Mouse (Mus musculus) ES-Bruce4 (cell line): Measurements from ENCODE around the gene Cyth2. TPM values are rescaled to one million over a fixed set of nuclear protein-coding genes. Genes with fewer than 3 reads are reported as not detected.
A peak's percentile ranks its signal among the peaks of the same experiment; 100 is the strongest.

Experiments used
- H3K27ac ChIP-seq: 2 replicates; pipeline ENCODE4 v1.5.1; 2012; ENCODE audit warnings: low read length, inconsistent platforms; ENCODE audit not compliant: insufficient read depth
- H3K27me3 ChIP-seq: 2 replicates; pipeline ENCODE4 v1.6.1; 2012; ENCODE audit warnings: mild to moderate bottlenecking, low read length, inconsistent platforms; ENCODE audit not compliant: control insufficient read depth, poor library complexity, insufficient read depth, severe bottlenecking
- H3K36me3 ChIP-seq: 2 replicates; pipeline ENCODE4 v1.6.1; 2012; ENCODE audit warnings: inconsistent platforms, mild to moderate bottlenecking, low read length, moderate library complexity; ENCODE audit not compliant: control insufficient read depth, poor library complexity, insufficient read depth, severe bottlenecking
- H3K4me1 ChIP-seq: one replicate; pipeline ENCODE4 v1.8.1; 2011; ENCODE audit warnings: low read length; ENCODE audit not compliant: control insufficient read depth, insufficient read depth
- H3K4me3 ChIP-seq: 2 replicates; pipeline ENCODE4 v1.5.1; 2011; ENCODE audit warnings: low read depth, mild to moderate bottlenecking, low read length
- H3K9ac ChIP-seq: 2 replicates; pipeline ENCODE4 v1.6.1; 2012; ENCODE audit warnings: low read depth, mild to moderate bottlenecking, inconsistent platforms; ENCODE audit not compliant: poor library complexity, severe bottlenecking
- H3K9me3 ChIP-seq: replicated peaks from 2 replicates; pipeline ENCODE4 v1.6.1; 2012; ENCODE audit warnings: mild to moderate bottlenecking, low read length, inconsistent platforms; ENCODE audit not compliant: control insufficient read depth, poor library complexity, insufficient read depth, severe bottlenecking
- CTCF ChIP-seq: IDR thresholded peaks from one replicate; pipeline ENCODE4 v1.8.1; 2011; ENCODE audit warnings: low read depth, low read length
- EP300 ChIP-seq: IDR thresholded peaks from 2 replicates; pipeline ENCODE4 v1.6.1; 2011; ENCODE audit warnings: low read depth, low read length; ENCODE audit not compliant: insufficient read depth
- POLR2A ChIP-seq: IDR thresholded peaks from one replicate; pipeline ENCODE4 v1.8.1; 2011; ENCODE audit warnings: low read length; ENCODE audit not compliant: insufficient read depth
- polyA plus RNA-seq: library from polyadenylated mRNA; stranded (reverse); fragments of >200 nt; gene quantifications from 2 replicates; pipeline ENCODE4 v1.2.4, GENCODE M21; 2011; ENCODE audit warnings: low read depth; ENCODE audit not compliant: missing spikeins, insufficient read depth, insufficient read length

The Cyth2 gene
- polyA plus RNA-seq, 1 experiment, result 75.8 TPM

GRCm38 (mm10) chr7:45805941-45806340 is 8.4 kb downstream of the Cyth2 start:
- Histone ChIP-seq H3K4me1 (no peaks in the 10 kb centered on the region), H3K9ac (no peak overlapping the region), H3K27me3 (no peaks in the 10 kb centered on the region), H3K36me3 (peaks cover 25% of the 10 kb centered on the region), H3K4me3 (no peak overlapping the region), H3K27ac (no peak overlapping the region), H3K9me3 (no peaks in the 10 kb centered on the region)
- no peak for TF ChIP-seq POLR2A
- no peak for TF ChIP-seq CTCF
- no peak for TF ChIP-seq EP300

DNA sequence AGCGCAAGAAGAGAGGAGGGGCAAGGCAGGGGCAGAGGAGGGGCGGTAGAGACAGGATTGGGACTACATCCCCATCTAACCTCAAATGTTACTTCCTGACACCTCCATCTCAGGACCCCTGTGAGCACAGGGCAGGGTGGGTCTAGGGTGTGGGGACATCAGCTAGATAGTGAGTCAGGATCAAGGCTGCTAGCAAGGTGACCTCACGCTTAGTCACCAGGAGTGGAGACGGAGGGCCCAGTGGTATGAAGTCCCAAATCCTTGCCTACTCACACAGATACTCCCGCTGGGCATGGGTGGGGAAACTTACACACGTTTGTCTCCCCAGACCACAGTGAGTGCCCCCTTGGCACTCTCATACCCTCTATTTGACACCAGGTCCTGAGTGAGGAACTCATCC is 11.8 kb downstream of the Cyth2 start:
- H3K27ac ChIP-seq, result no peak overlapping the region
- H3K9ac ChIP-seq, result no peak overlapping the region
- H3K4me3 ChIP-seq, result no peak overlapping the region
- no peaks in the 10 kb centered on the region for H3K27me3 ChIP-seq
- peaks cover 5% of the 10 kb centered on the region for H3K36me3 ChIP-seq
- peaks cover 2% of the 10 kb centered on the region for H3K4me1 ChIP-seq
- H3K9me3 ChIP-seq, result no peaks in the 10 kb centered on the region
- TF ChIP-seq EP300, result no peak

- TF ChIP-seq POLR2A (no peak), CTCF (peak; percentile 100), EP300 (0 out of 2 replicates have a peak, but pooled peaks have one; percentile 52)
- no peaks in the 10 kb centered on the region for H3K36me3 ChIP-seq
- no peak overlapping the region for H3K9ac ChIP-seq
- no peaks in the 10 kb centered on the region for H3K27me3 ChIP-seq
- peaks cover 6% of the 10 kb centered on the region for H3K4me1 ChIP-seq
- H3K4me3 ChIP-seq, result peak overlapping the region; percentile 70
- no peaks in the 10 kb centered on the region for H3K9me3 ChIP-seq
- no peak overlapping the region for H3K27ac ChIP-seq
Measured at GRCm38 (mm10) chr7:45801348-45801747, 13.0 kb downstream of the Cyth2 start.

GRCm38 (mm10) chr7:45800546-45801204 is 13.7 kb downstream of the Cyth2 start:
- H3K27me3 ChIP-seq, result no peaks in the 10 kb centered on the region
- peaks cover 6% of the 10 kb centered on the region for H3K4me1 ChIP-seq
- H3K4me3 ChIP-seq, result peak overlapping the region; percentile 70
- H3K9ac ChIP-seq, result peak overlapping the region; percentile 37
- H3K36me3 ChIP-seq, result no peaks in the 10 kb centered on the region
- H3K9me3 ChIP-seq, result no peaks in the 10 kb centered on the region
- TF ChIP-seq EP300 (no peak), CTCF (no peak), POLR2A (no peak)
- H3K27ac ChIP-seq, result no peak overlapping the region

- Histone ChIP-seq H3K27ac (peak overlapping the region; percentile 45; the same call in 1 of the 2 replicates), H3K9ac (0 out of 2 replicates have a peak overlapping the region, but pooled peaks have one; percentile 9), H3K4me1 (peaks cover 6% of the 10 kb centered on the region), H3K4me3 (no peak overlapping the region), H3K36me3 (no peaks in the 10 kb centered on the region), H3K27me3 (no peaks in the 10 kb centered on the region), H3K9me3 (no peaks in the 10 kb centered on the region)
- no peak for TF ChIP-seq EP300
- TF ChIP-seq POLR2A, result no peak
Measured at GRCm38 (mm10) chr7:45800001-45800400, 14.4 kb downstream of the Cyth2 start.

- H3K36me3 ChIP-seq, result no peaks in the 10 kb centered on the region
Measured at GRCm38 (mm10) chr7:45798931-45799330, 15.4 kb downstream of the Cyth2 start.

More at GRCm38 (mm10) chr7:45798931-45799330, 15.4 kb downstream of the Cyth2 start:
- Histone ChIP-seq H3K27ac (no peak overlapping the region), H3K9ac (peak overlapping the region; percentile 55; the same call in 1 of the 2 replicates), H3K27me3 (no peaks in the 10 kb centered on the region), H3K9me3 (no peaks in the 10 kb centered on the region), H3K4me1 (peaks cover 6% of the 10 kb centered on the region), H3K4me3 (peak overlapping the region; percentile 39)
- TF ChIP-seq CTCF, result no peak
- no peak for TF ChIP-seq EP300
- no peak for TF ChIP-seq POLR2A
